Mouse (Mus musculus): ENCODE measurements around the gene Mrpl16. TPM values are rescaled to one million over a fixed set of nuclear protein-coding genes. Genes with fewer than 3 reads are reported as not detected.

The Mrpl16 gene
- polyA plus RNA-seq, 1 experiment, result 41.0 TPM

- Histone ChIP-seq H3K4me3 (replicated peaks; ENCODE audit: insufficient read depth, low read depth, low read length) (no peak overlapping the region), H3K4me1 (ENCODE audit: control insufficient read depth, insufficient read depth, low read length) (no peaks in the 10 kb centered on the region; the same call in 1 of the 2 replicates), H3K27me3 (ENCODE audit: control insufficient read depth, insufficient read depth, low read length) (no peaks in the 10 kb centered on the region), H3K27ac (ENCODE audit: insufficient read depth, low read length) (no peak overlapping the region)
- no peak for DNase-seq
- 74% methylated on average over 6 of the region's 6 CpGs for WGBS
- TF ChIP-seq CTCF (IDR thresholded peaks at IDR 0.05; ENCODE audit: borderline replicate concordance, insufficient read depth, low read depth, low read length) (no peak), POLR2A (IDR thresholded peaks at IDR 0.05; ENCODE audit: borderline replicate concordance, insufficient read depth, low read length) (no peak)
These were observed 44.6 kb downstream of the Mrpl16 start for GRCm38 (mm10) chr19:11814742-11815333.

GRCm38 (mm10) chr19:11816706-11817105, 46.5 kb downstream of the Mrpl16 start:
- 65% methylated on average over 6 of the region's 6 CpGs for WGBS
- TF ChIP-seq CTCF (IDR thresholded peaks at IDR 0.05; ENCODE audit: borderline replicate concordance, insufficient read depth, low read depth, low read length) (no peak), POLR2A (IDR thresholded peaks at IDR 0.05; ENCODE audit: borderline replicate concordance, insufficient read depth, low read length) (no peak)
- DNase-seq, result no peak

GRCm38 (mm10) chr19:11817586-11817985, 47.4 kb downstream of the Mrpl16 start:
- H3K27me3 ChIP-seq (ENCODE audit: control insufficient read depth, insufficient read depth, low read length), result no peaks in the 10 kb centered on the region
- DNase-seq, result peak in 1 of 2 experiments; percentile 13
- TF ChIP-seq CTCF (IDR thresholded peaks at IDR 0.05; ENCODE audit: borderline replicate concordance, insufficient read depth, low read depth, low read length) (no peak), POLR2A (IDR thresholded peaks at IDR 0.05; ENCODE audit: borderline replicate concordance, insufficient read depth, low read length) (no peak)
- WGBS, result 31% methylated on average over 5 of the region's 5 CpGs
- H3K4me1 ChIP-seq (ENCODE audit: control insufficient read depth, insufficient read depth, low read length), result no peaks in the 10 kb centered on the region; the same call in 1 of the 2 replicates
- H3K4me3 ChIP-seq (replicated peaks; ENCODE audit: insufficient read depth, low read depth, low read length), result peak overlapping the region; percentile 81
- no peak overlapping the region for H3K27ac ChIP-seq (ENCODE audit: insufficient read depth, low read length)

More at GRCm38 (mm10) chr19:11816706-11817105, 46.5 kb downstream of the Mrpl16 start:
- Histone ChIP-seq H3K27ac (ENCODE audit: insufficient read depth, low read length) (no peak overlapping the region), H3K4me3 (replicated peaks; ENCODE audit: insufficient read depth, low read depth, low read length) (no peak overlapping the region), H3K4me1 (ENCODE audit: control insufficient read depth, insufficient read depth, low read length) (no peaks in the 10 kb centered on the region; the same call in 1 of the 2 replicates), H3K27me3 (ENCODE audit: control insufficient read depth, insufficient read depth, low read length) (no peaks in the 10 kb centered on the region)

- H3K4me3 ChIP-seq (replicated peaks; ENCODE audit: insufficient read depth, low read depth, low read length), result peak overlapping the region; percentile 81
- under 1% methylated on average over 74 of the region's 83 CpGs for WGBS
- H3K27ac ChIP-seq (ENCODE audit: insufficient read depth, low read length), result peak overlapping the region; percentile 65; the same call in 1 of the 2 replicates
- DNase-seq, result peak; percentile 79 to 85
- TF ChIP-seq CTCF (IDR thresholded peaks at IDR 0.05; ENCODE audit: borderline replicate concordance, insufficient read depth, low read depth, low read length), result no peak
- 0 out of 2 replicates have a peak, but pooled peaks have one; percentile 20 for TF ChIP-seq POLR2A (IDR thresholded peaks at IDR 0.05; ENCODE audit: borderline replicate concordance, insufficient read depth, low read length)
- no peaks in the 10 kb centered on the region; the same call in 1 of the 2 replicates for H3K4me1 ChIP-seq (ENCODE audit: control insufficient read depth, insufficient read depth, low read length)
- H3K27me3 ChIP-seq (ENCODE audit: control insufficient read depth, insufficient read depth, low read length), result no peaks in the 10 kb centered on the region
These were observed 48.3 kb downstream of the Mrpl16 start for GRCm38 (mm10) chr19:11818199-11819142.

GRCm38 (mm10) chr19:11819143-11819700, 49.0 kb downstream of the Mrpl16 start, which contains the start of gene Stx3:
Gene Stx3, minus strand, starts transcription at chr19:11819403.
- Histone ChIP-seq H3K4me1 (ENCODE audit: control insufficient read depth, insufficient read depth, low read length) (no peaks in the 10 kb centered on the region), H3K27ac (ENCODE audit: insufficient read depth, low read length) (peak within 1 kb of the TSS; percentile 65; the same call in 1 of the 2 replicates), H3K4me3 (replicated peaks; ENCODE audit: insufficient read depth, low read depth, low read length) (peak within 1 kb of the TSS; percentile 81), H3K27me3 (ENCODE audit: control insufficient read depth, insufficient read depth, low read length) (no peaks in the 10 kb centered on the region)
- WGBS, result under 1% methylated on average over 20 of the region's 20 CpGs
- DNase-seq, result no peak
- TF ChIP-seq CTCF (IDR thresholded peaks at IDR 0.05; ENCODE audit: borderline replicate concordance, insufficient read depth, low read depth, low read length), result no peak
- no peak for TF ChIP-seq POLR2A (IDR thresholded peaks at IDR 0.05; ENCODE audit: borderline replicate concordance, insufficient read depth, low read length)

GRCm38 (mm10) chr19:11819800-11820199, 49.6 kb downstream of the Mrpl16 start:
- peak; percentile 68 to 72 for DNase-seq
- 1% methylated on average over 15 of the region's 15 CpGs for WGBS
- no peaks in the 10 kb centered on the region for H3K4me1 ChIP-seq (ENCODE audit: control insufficient read depth, insufficient read depth, low read length)
- no peaks in the 10 kb centered on the region for H3K27me3 ChIP-seq (ENCODE audit: control insufficient read depth, insufficient read depth, low read length)
- no peak overlapping the region for H3K27ac ChIP-seq (ENCODE audit: insufficient read depth, low read length)
- H3K4me3 ChIP-seq (replicated peaks; ENCODE audit: insufficient read depth, low read depth, low read length), result peak overlapping the region; percentile 81
- TF ChIP-seq CTCF (IDR thresholded peaks at IDR 0.05; ENCODE audit: borderline replicate concordance, insufficient read depth, low read depth, low read length) (peak; percentile 48; the same call in 1 of the 2 replicates), POLR2A (IDR thresholded peaks at IDR 0.05; ENCODE audit: borderline replicate concordance, insufficient read depth, low read length) (no peak)

GRCm38 (mm10) chr19:11820211-11820610, 50.0 kb downstream of the Mrpl16 start:
- Histone ChIP-seq H3K4me3 (replicated peaks; ENCODE audit: insufficient read depth, low read depth, low read length) (peak overlapping the region; percentile 81), H3K4me1 (ENCODE audit: control insufficient read depth, insufficient read depth, low read length) (no peaks in the 10 kb centered on the region), H3K27me3 (ENCODE audit: control insufficient read depth, insufficient read depth, low read length) (no peaks in the 10 kb centered on the region), H3K27ac (ENCODE audit: insufficient read depth, low read length) (no peak overlapping the region)
- no peak for TF ChIP-seq POLR2A (IDR thresholded peaks at IDR 0.05; ENCODE audit: borderline replicate concordance, insufficient read depth, low read length)
- TF ChIP-seq CTCF (IDR thresholded peaks at IDR 0.05; ENCODE audit: borderline replicate concordance, insufficient read depth, low read depth, low read length), result peak; percentile 16; the same call in 1 of the 2 replicates
- 28% methylated on average over 6 of the region's 6 CpGs for WGBS
- DNase-seq, result peak in 1 of 2 experiments; percentile 18

All from cerebellum, adult 2 months (tissue).